In genomic region chr7:49321124-49321531, GRCm38 (mm10) we compare ENCODE assay signal across 8 mouse cellular contexts.
DNase-seq lines count a peak whose midpoint lies in the region; ATAC-seq lines count a peak whose summit lies in the region.

No protein-coding gene starts in this region.

- no peak overlapping the region for H3K4me2 ChIP-seq in stomach, embryonic 15.5 days

- ATAC-seq in stomach, embryonic 15.5 days (ENCODE audit: insufficient read depth, low FRiP score, low read depth): peak; percentile 76

- 24% methylated on average over 8 of the region's 8 CpGs for WGBS in stomach, embryonic 15.5 days

- peak; percentile 43 for DNase-seq in gastrocnemius, postnatal 10 days
- DNase-seq in gastrocnemius, adult 8-10 months (ENCODE audit: low spot score in 2 of 2): no peak
- peak; percentile 12 for DNase-seq in right cerebral cortex, postnatal 14 days
- no peak for DNase-seq in right cerebral cortex, adult 2 months (ENCODE audit: low spot score in 2 of 2)
- peak; percentile 81 for DNase-seq in liver
- no peak for DNase-seq in left cerebral cortex, postnatal 14 days (ENCODE audit: low spot score in 2 of 2)
- no peak for DNase-seq in right cerebral cortex, adult 18-20 months

- peaks cover 36% of the 10 kb centered on the region for H3K4me1 ChIP-seq in stomach, embryonic 15.5 days

- H3K9me3 ChIP-seq in stomach, embryonic 15.5 days: no peaks in the 10 kb centered on the region

- H3K36me3 ChIP-seq in stomach, embryonic 15.5 days: no peaks in the 10 kb centered on the region

- no peaks in the 10 kb centered on the region for H3K27me3 ChIP-seq in stomach, embryonic 15.5 days (replicated peaks)

- peak overlapping the region; percentile 73 for H3K27ac ChIP-seq in stomach, embryonic 15.5 days

- no peak overlapping the region for H3K4me3 ChIP-seq in stomach, embryonic 15.5 days (replicated peaks)

- intact Hi-C loops in left cerebral cortex, postnatal 14 days (cut with DNase I): no loop called here

- no peak overlapping the region for H3K9ac ChIP-seq in stomach, embryonic 15.5 days

Comparison
In these comparisons a context has a peak if more than half of its experiments do, and no peak if none do; other contexts are left out.
1. DNase-seq: peak in gastrocnemius, postnatal 10 days (single experiment), right cerebral cortex, postnatal 14 days (single experiment) and liver (single experiment); none in gastrocnemius, adult 8-10 months (0 of 2), right cerebral cortex, adult 2 months (0 of 2), left cerebral cortex, postnatal 14 days (0 of 2) and right cerebral cortex, adult 18-20 months (single experiment).